Mouse (Mus musculus) lung, embryonic 15.5 days (tissue): Measurements from ENCODE around the gene Amph. TPM values are rescaled to one million over a fixed set of nuclear protein-coding genes. Genes with fewer than 3 reads are reported as not detected.

ENCODE experiments used
- ATAC-seq: fragments of 200-750 bp; cut with Nextera tagmentation; 2 replicates; pipeline ENCODE4 v1.8.0; 2017; ENCODE audit warnings: moderate number of reproducible peaks, borderline replicate concordance; ENCODE audit not compliant: low FRiP score, low TSS enrichment; ENCODE audit errors: extremely low read depth
- H3K27ac ChIP-seq: fragments of 300-500 bp; sonication (generic); 2 replicates; pipeline ENCODE4 v1.5.1; 2015; ENCODE audit warnings: moderate library complexity, mild to moderate bottlenecking, inconsistent platforms
- H3K27me3 ChIP-seq: fragments of 300-500 bp; sonication (generic); 2 replicates; pipeline ENCODE4 v1.6.1; 2015; ENCODE audit warnings: inconsistent platforms
- H3K36me3 ChIP-seq: fragments of 300-500 bp; sonication (generic); 2 replicates; pipeline ENCODE4 v1.6.1; 2015; ENCODE audit warnings: inconsistent platforms
- H3K4me1 ChIP-seq: fragments of 300-500 bp; sonication (generic); 2 replicates; pipeline ENCODE4 v1.6.1; 2015; ENCODE audit warnings: inconsistent platforms
- H3K4me2 ChIP-seq: fragments of 300-500 bp; sonication (generic); 2 replicates; pipeline ENCODE4 v1.6.1; 2015; ENCODE audit warnings: inconsistent platforms, mild to moderate bottlenecking, moderate library complexity
- H3K4me3 ChIP-seq: fragments of 300-500 bp; sonication (generic); 2 replicates; pipeline ENCODE4 v1.5.1; 2015; ENCODE audit warnings: mild to moderate bottlenecking, inconsistent platforms
- H3K9ac ChIP-seq: fragments of 300-500 bp; sonication (generic); 2 replicates; pipeline ENCODE4 v1.6.1; 2015; ENCODE audit warnings: inconsistent platforms
- H3K9me3 ChIP-seq: fragments of 300-500 bp; sonication (generic); 2 replicates; pipeline ENCODE4 v1.6.1; 2016; ENCODE audit warnings: inconsistent platforms
- WGBS: fragments of 180-500 bp; shearing (Covaris S2); methylation state at CpG from one replicate; pipeline ENCODE4 v1.1.7; 2015; 5-methylcytosine and 5-hydroxymethylcytosine counted together
- polyA plus RNA-seq: library from polyadenylated mRNA; unstranded; fragments of >200 nt; fragmentation: Nextera tagmentation; extraction: Ambion mirVana; gene quantifications from 2 replicates; pipeline ENCODE4 v1.2.1, GENCODE M21; 2015

The Amph gene
- polyA plus RNA-seq, 1 experiment from 2014 or later = 1.9 TPM

DNA sequence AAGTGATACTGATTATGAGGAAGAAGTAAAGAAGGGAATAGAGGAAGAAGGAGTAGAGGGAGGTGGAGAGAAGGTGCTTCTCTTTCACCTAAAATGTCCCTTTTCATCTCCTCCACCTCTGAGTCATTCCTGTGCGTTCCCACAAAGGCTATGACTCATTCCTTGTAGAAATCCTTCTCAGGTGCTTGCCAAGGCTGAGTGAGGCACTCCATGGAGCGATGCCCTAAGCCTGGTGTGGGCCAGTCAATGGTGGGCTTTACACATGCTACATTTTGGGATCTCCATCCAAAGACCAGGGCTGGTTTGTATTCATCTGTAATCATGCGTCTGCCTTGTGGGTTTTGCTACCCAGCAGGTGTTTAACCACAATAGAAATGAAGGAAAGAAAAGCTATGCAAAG lies 78.9 kb downstream of the Amph start:
- no peaks in the 10 kb centered on the region for H3K9me3 ChIP-seq
- no peak overlapping the region for H3K9ac ChIP-seq
- WGBS = 82% methylated on average over 3 of the region's 3 CpGs
- H3K36me3 ChIP-seq = no peaks in the 10 kb centered on the region
- H3K27ac ChIP-seq = no peak overlapping the region
- no peak overlapping the region for H3K4me2 ChIP-seq
- H3K4me3 ChIP-seq = no peak overlapping the region
- no peak for ATAC-seq
- H3K27me3 ChIP-seq = no peaks in the 10 kb centered on the region
- no peaks in the 10 kb centered on the region for H3K4me1 ChIP-seq

DNA sequence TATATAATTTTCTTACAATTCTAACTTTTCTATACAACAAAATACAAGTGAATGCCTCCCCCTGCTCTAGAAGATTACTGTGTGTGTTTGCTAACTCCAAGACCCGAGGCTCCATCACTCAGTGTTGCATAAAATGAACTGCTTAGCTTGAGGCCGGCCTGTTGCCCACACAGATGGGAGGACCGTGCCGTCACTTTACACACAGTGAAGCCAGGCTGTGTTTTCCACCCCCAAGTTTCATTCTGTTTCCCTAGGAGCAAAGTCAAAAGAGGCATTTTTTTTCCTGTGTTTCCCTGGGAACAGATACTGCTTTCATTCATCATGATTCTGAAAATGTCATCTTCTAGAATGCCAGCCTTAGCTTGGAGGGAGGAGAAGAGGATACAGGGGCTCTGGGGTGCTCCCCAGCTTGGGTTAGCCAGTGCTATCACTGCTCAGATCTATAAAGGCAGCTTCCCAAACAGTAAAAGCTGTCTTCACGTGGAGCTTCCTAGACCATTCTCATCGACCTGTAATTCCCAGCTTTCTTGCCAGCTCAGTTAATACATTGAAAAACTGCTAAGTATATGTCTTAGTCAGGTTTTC lies 79.9 kb downstream of the Amph start:
- 78% methylated on average over 6 of the region's 6 CpGs for WGBS
- Histone ChIP-seq H3K27ac (no peak overlapping the region), H3K36me3 (no peaks in the 10 kb centered on the region), H3K9ac (no peak overlapping the region), H3K4me1 (no peaks in the 10 kb centered on the region), H3K4me2 (no peak overlapping the region), H3K4me3 (no peak overlapping the region), H3K27me3 (no peaks in the 10 kb centered on the region), H3K9me3 (no peaks in the 10 kb centered on the region)
- ATAC-seq = no peak

DNA sequence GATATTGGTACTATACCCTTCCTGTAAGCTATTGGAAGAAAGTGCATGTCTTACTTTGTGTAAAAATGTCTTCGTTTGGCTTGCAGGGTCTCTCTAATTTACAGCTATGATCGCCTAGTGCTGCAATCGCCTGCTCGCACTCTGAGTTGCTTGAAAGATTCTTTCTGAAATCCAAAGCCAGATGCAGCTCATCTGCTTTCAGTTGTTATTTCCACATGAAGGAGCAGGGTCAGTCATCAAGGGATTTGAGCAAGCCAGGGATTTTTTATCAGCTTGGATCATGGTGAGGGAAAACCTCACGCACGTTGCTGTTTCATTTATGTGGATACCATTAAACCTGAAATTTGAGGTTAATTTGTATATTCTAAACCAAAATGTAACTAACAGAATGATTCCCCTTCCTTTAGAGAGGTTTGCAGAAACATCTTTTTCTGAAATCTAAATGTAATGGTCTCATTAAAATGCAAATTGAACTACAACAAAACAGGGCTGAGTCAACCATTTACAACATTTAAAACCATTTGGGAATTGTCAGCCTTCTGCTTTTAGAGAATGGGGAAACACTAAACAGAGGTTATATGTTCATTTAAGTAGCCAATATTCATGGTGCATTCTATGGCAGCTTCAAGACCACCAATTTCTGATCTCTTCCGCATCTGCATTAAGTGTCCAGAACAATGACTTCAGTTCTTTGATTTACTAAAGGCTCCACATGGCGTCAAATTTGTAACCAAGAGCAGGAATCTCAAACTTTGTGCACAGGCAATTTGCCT lies 84.1 kb downstream of the Amph start:
- Histone ChIP-seq H3K4me1 (no peaks in the 10 kb centered on the region), H3K27me3 (no peaks in the 10 kb centered on the region), H3K9ac (no peak overlapping the region), H3K4me3 (no peak overlapping the region), H3K9me3 (no peaks in the 10 kb centered on the region), H3K27ac (no peak overlapping the region), H3K4me2 (no peak overlapping the region), H3K36me3 (no peaks in the 10 kb centered on the region)
- no peak for ATAC-seq
- WGBS = 84% methylated on average over 8 of the region's 8 CpGs

DNA sequence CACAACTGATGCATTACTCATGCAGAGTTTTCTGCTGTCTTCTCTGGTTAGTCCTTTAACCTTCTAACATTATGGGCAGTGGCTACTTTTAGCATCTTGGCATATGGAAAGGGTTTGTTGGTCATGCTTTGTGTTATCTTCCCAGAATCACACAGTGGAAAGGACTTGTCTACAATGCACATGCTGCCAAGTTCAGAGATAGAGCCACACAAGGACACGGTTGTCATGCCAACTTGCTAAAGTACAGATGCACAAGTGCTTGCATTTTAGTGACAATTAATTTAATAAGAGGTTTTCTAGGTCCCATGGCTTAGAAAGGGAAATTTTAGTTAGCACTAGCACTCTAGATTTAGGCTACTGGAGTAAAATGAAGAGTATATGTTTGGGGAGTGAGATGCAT lies 104.1 kb downstream of the Amph start:
- Histone ChIP-seq H3K4me1 (no peaks in the 10 kb centered on the region), H3K4me2 (no peak overlapping the region), H3K36me3 (no peaks in the 10 kb centered on the region), H3K27ac (no peak overlapping the region), H3K27me3 (no peaks in the 10 kb centered on the region), H3K9me3 (no peaks in the 10 kb centered on the region), H3K9ac (no peak overlapping the region), H3K4me3 (no peak overlapping the region)
- WGBS = 75% methylated on average over 1 of the region's 1 CpGs
- no peak for ATAC-seq

DNA sequence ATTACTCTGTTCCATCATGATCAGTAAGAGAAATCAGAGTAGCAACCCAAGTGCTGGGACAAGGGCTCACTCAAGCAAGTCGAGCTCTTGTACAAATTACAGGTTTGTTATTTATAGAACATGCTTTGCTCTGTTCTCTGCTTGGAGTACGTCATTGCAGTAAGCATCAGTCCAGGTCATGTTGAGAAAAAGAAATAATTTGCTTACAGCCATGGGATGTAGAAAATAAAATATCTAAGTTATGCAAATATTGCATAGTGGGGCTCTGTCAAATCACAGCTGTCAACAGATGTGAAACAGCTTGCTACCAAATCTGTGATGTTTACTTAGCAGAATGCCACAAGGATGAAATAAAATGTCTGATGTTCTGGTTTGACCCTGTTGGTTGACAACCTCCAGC lies 106.5 kb downstream of the Amph start:
- Histone ChIP-seq H3K4me3 (no peak overlapping the region), H3K9ac (no peak overlapping the region), H3K4me2 (no peak overlapping the region), H3K27ac (no peak overlapping the region), H3K27me3 (no peaks in the 10 kb centered on the region), H3K4me1 (no peaks in the 10 kb centered on the region), H3K36me3 (no peaks in the 10 kb centered on the region), H3K9me3 (no peaks in the 10 kb centered on the region)
- WGBS = 48% methylated on average over 2 of the region's 2 CpGs
- ATAC-seq = no peak

DNA sequence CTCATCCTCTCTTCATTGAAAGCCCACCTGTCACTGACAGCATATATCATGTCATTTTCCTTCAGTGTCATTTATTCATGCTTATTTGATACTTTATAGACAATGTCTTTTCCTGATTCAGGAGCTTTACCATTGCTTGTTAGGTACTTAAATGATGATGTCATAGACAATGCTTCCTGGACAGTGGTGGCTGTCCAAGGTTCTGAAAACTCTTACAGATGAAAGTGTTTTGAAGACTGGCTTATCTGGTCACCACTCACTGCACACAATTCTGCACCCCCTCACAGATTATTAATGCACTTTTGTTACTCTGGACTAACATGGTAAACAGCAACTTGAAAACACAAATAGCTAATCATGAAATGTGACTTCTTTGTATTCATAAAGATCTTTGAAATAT lies 124.3 kb downstream of the Amph start:
- no peak overlapping the region for H3K27ac ChIP-seq
- H3K9ac ChIP-seq = no peak overlapping the region
- H3K4me1 ChIP-seq = no peaks in the 10 kb centered on the region
- no peak overlapping the region for H3K4me2 ChIP-seq
- no peak for ATAC-seq
- H3K9me3 ChIP-seq = no peaks in the 10 kb centered on the region
- no peaks in the 10 kb centered on the region for H3K27me3 ChIP-seq
- no peak overlapping the region for H3K4me3 ChIP-seq
- H3K36me3 ChIP-seq = no peaks in the 10 kb centered on the region

DNA sequence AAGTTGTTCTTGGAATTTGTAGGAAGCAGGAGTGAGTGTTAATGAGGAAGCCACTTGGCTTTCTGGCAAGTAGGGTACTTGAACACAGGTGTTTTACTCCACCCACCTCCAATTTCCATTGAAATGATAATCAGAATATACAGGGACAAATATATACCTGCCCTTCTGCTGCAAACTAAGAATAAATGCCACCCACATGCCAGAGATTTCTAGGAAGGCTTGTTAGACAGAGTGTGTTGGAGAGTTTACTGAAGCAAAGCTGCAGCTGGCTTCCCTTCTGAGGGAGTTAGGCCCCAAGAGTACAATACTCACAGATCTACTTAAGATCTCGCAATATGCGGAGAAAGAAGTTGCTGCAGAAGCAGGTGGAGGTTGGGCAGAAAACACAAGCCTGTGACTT lies 129.4 kb downstream of the Amph start:
- 93% methylated on average over 2 of the region's 2 CpGs for WGBS
- Histone ChIP-seq H3K27ac (no peak overlapping the region), H3K27me3 (no peaks in the 10 kb centered on the region), H3K9ac (no peak overlapping the region), H3K36me3 (no peaks in the 10 kb centered on the region), H3K9me3 (no peaks in the 10 kb centered on the region), H3K4me3 (no peak overlapping the region), H3K4me2 (no peak overlapping the region), H3K4me1 (no peaks in the 10 kb centered on the region)
- ATAC-seq = no peak

DNA sequence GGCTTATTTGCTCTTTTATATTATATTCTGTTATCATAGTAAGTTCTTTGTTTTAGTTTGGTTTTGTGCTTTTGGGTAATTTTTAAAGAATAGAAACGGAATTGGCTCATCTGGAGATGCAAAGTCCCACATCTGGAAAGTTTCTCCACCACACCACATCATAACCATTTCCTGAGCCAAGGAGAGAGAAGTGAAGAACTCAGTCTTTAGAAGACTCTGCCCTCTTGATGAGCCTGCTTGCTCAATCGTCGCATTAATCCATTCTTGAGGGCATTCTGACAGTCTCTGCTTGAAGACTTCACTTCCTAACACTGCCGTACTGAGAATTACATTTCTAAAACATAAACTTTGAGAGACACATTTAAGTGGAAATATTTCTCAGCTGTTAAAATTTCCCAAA lies 133.9 kb downstream of the Amph start:
- Histone ChIP-seq H3K4me3 (no peak overlapping the region), H3K9ac (no peak overlapping the region), H3K27ac (no peak overlapping the region), H3K9me3 (no peaks in the 10 kb centered on the region), H3K36me3 (no peaks in the 10 kb centered on the region), H3K27me3 (no peaks in the 10 kb centered on the region), H3K4me2 (no peak overlapping the region), H3K4me1 (no peaks in the 10 kb centered on the region)
- WGBS = 72% methylated on average over 4 of the region's 4 CpGs
- no peak for ATAC-seq

DNA sequence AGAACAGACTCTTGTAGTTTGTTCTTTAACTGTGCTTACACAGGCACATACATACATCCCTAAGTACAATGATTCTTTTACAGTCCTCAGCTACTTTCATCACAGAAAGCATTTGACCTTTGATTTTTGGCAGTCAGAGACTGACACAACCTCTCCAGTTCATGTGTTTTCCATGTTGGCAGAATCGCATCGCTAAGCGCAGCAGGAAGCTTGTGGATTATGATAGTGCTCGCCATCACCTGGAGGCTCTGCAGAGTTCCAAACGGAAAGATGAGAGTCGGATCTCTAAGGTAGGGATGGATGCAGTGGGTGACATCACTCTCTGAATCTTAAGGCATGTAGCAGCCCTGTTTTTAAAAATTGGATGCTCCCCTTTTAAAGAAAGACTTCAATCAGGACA lies 146.6 kb downstream of the Amph start:
- ATAC-seq = no peak
- H3K27me3 ChIP-seq = no peaks in the 10 kb centered on the region
- WGBS = 87% methylated on average over 6 of the region's 6 CpGs
- no peak overlapping the region for H3K27ac ChIP-seq
- H3K4me3 ChIP-seq = no peak overlapping the region
- no peak overlapping the region for H3K9ac ChIP-seq
- no peak overlapping the region for H3K4me2 ChIP-seq
- H3K9me3 ChIP-seq = no peaks in the 10 kb centered on the region
- H3K36me3 ChIP-seq = no peaks in the 10 kb centered on the region
- H3K4me1 ChIP-seq = no peaks in the 10 kb centered on the region

DNA sequence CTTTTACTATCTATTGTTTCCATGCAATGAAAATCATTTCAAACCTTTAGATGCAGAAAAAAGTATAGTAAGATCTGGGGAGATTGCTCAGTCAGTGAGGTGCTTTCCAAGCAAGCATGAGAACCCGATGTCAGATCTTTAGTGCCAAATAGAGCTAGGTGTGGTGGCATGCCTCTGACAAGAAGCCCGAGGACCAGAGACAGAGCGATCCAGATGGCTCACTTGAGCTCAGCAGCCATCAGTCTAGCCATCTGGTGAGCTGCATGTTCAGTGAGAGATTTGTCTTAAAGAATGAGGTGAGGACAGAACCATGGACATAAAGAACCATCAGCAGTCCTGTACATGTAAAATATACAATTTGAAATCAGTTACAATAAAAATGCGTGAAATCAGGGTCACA lies 149.1 kb downstream of the Amph start:
- H3K4me1 ChIP-seq = no peaks in the 10 kb centered on the region
- no peaks in the 10 kb centered on the region for H3K27me3 ChIP-seq
- H3K9ac ChIP-seq = no peak overlapping the region
- H3K36me3 ChIP-seq = no peaks in the 10 kb centered on the region
- H3K4me2 ChIP-seq = no peak overlapping the region
- no peak for ATAC-seq
- H3K9me3 ChIP-seq = no peaks in the 10 kb centered on the region
- WGBS = 76% methylated on average over 4 of the region's 4 CpGs
- H3K27ac ChIP-seq = no peak overlapping the region
- no peak overlapping the region for H3K4me3 ChIP-seq

DNA sequence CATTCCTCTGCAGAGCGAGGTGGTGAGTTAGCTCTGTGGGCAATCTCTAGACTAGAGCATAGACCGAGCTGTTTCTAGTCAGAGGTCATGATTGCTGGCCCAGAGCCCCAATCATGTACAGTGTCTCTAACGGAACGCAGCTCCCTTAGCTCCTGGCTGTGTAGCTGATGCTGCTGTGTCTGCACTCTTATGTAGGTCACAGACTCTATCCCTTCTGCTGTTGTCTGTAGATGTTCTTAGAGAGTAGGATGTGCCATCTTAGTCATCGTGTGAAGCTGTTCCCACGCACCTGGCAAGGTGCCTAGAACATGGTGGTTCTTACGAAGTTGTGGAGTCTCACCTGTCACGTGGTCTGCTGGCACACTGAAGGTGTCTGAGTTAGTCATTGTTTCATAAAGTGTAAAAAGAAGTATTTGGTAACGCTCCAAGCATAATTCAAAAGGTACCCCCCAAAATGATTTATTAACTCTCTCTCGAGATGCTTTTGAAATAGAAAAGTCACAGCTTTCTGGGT lies 153.9 kb downstream of the Amph start:
- 76% methylated on average over 10 of the region's 10 CpGs for WGBS
- Histone ChIP-seq H3K9ac (no peak overlapping the region), H3K9me3 (no peaks in the 10 kb centered on the region), H3K4me2 (no peak overlapping the region), H3K4me1 (no peaks in the 10 kb centered on the region), H3K27me3 (no peaks in the 10 kb centered on the region), H3K27ac (no peak overlapping the region), H3K4me3 (no peak overlapping the region), H3K36me3 (no peaks in the 10 kb centered on the region)
- ATAC-seq = no peak

DNA sequence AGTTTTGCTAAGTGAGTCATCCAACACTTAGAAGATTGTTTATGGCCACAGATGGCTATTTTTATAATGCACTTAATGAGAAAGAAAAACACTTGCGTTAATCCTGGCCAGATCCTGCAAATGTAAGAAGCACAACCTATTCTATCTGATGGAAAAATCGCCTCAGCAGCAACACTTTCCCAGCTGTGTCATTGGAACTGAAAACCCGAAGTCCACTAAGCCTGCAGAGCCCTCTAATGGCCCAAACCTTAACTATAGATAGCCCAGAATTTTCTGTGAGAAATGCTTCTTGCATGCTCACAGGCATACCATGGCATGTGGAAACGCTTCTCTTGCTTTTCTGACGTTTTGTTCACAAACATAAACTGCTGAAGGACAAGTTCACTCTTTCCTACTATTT lies 158.4 kb downstream of the Amph start:
- no peak for ATAC-seq
- Histone ChIP-seq H3K4me3 (no peak overlapping the region), H3K27ac (no peak overlapping the region), H3K9me3 (no peaks in the 10 kb centered on the region), H3K4me1 (no peaks in the 10 kb centered on the region), H3K9ac (no peak overlapping the region), H3K27me3 (no peaks in the 10 kb centered on the region), H3K36me3 (no peaks in the 10 kb centered on the region), H3K4me2 (no peak overlapping the region)
- WGBS = 40% methylated on average over 5 of the region's 5 CpGs
